Mouse (Mus musculus) embryo, embryonic 11 days (tissue): ENCODE results near the gene Cd209d.
"Not testable (repeated sequence)": the region's sequence is repeated elsewhere in the genome, so short reads cannot be mapped to it uniquely, and the experiment has no call there.

Source experiments
- DNase-seq: peaks from one replicate; pipeline ENCODE4 v3.0.0-alpha.2; 2015

Cd209d gene

DNA sequence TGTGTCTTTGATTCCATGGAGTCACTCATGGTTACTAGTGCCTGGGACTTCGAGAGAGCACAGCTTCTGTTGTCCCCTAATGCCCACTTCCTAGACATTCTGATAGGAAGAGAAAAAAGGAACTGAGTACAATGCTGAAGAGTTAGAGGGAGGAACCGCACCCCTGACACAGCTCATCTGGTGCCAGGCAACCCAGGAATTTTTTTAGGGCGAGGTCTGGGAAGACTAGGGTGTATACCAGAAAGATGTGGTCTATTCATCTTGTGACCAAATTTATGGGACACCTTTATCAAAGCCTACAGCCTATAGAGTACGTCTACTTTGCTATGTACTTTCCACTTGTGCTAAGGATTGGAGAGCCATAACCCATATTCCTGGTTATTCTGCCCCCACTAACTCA lies at the start of gene Cd209d:
Gene Cd209d (minus strand): TSS at position 101 of the 400 bp plus-strand sequence.
- no peak for DNase-seq

DNA sequence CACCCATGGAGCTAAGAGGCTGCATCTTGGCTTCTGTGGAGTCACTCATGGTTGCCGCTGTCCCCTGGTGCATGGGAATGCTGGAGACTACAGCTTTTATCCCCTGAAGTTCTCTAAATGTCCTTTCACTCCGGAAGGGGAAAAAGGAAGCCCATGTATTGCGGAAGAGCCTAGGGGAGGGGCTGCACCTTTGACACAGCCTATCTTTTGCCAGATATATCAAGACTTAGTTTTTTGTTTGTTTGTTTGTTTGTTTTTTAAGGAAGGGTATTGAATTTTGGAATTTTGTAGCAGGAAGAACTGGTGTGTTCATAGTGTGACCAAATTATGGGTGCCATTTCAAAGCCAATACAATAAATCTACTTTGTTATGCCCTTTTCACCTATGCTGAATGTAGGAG lies 48.4 kb upstream of the Cd209d start, which contains the start of gene Cd209b:
Gene Cd209b (minus strand): TSS at position 101 of the 400 bp plus-strand sequence.
- no peak for DNase-seq

DNA sequence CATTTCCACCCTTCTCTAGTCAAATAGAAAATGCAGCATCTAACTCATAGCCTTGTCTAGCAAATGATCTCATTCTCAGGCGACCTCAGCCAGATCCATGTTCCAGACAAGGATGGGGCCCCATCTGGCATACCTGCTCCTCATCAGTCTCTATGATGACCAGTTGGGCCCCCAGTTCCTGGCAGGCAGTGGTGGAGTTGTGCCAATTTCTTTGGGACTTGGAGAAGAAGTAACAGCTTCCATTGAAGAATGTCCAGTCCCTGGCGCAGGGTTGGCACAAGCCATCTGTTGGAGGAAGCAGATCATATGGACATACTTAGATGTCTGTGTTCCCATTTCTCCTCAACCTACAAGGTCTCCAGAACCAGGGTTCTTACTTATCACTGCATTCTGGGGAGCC lies 2.2 kb downstream of the Cd209d start:
- DNase-seq: no peak

DNA sequence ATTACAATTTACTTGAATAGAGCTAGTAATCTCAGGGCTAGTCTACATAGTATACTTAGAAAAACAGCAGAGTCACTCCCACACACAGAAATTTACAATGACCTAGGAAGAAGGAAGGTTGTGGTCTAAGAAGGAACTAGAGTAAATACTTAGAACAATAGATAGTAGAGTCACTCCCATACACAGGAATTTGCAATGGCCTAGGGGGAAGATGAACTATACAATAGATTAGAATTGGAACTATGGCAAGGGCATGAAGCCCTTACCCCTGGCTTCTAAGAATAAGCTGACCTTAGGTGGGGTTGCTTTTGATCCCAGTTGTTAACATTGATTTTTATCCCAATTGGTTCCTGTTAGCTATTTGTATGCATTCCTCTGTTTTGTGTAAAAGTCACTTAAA lies 15.6 kb downstream of the Cd209d start:
- DNase-seq: not testable (repeated sequence)

DNA sequence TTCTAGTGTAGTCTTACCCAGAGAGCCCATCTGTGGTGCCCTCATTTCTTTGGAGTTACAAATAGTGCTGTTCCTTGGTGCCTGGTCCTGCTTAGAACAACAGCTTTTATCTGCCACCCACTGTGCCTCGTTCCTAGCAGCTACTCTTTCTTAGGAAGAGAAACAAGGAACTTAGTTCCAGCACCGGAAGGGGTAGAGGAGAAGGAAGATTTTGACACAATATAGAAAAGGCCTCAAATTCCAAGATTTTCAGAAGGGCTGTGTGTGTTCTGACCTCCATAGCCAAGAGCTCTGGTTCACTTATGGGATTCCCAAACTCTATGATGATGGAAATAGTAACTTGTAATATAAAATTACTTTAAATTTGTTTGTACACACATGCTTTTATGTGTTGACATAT lies 24.1 kb downstream of the Cd209d start, which contains the start of gene Cd209e:
Gene Cd209e (minus strand): TSS at position 101 of the 400 bp plus-strand sequence.
- no peak for DNase-seq
